Mouse (Mus musculus) myocyte (in vitro differentiated cells): ENCODE measurements at regions not wholly inside any gene's neighbourhood (a gene's known extent, or its start where the extent isn't known, plus 50 kb on each side); places are given as distances from the start of the nearest gene placed in this dataset.
A peak's percentile ranks its signal among the peaks of the same experiment; 100 is the strongest.

Source experiments
- H3K27me3 ChIP-seq: one replicate; pipeline ENCODE4 v1.6.1; 2011; ENCODE audit not compliant: control insufficient read depth, insufficient read depth, insufficient read length
- H3K36me3 ChIP-seq: one replicate; pipeline ENCODE4 v1.6.1; 2011; ENCODE audit not compliant: control insufficient read depth, insufficient read depth
- H3K4me2 ChIP-seq: one replicate; pipeline ENCODE4 v1.6.1; 2011; ENCODE audit warnings: low read depth, control low read depth
- H3K4me3 ChIP-seq: one replicate; pipeline ENCODE4 v1.5.1; 2011; ENCODE audit warnings: mild to moderate bottlenecking, control low read depth, moderate library complexity
- H3K79me2 ChIP-seq: one replicate; pipeline ENCODE4 v1.6.1; 2011; ENCODE audit not compliant: control insufficient read depth, insufficient read depth
- H3ac ChIP-seq: one replicate; pipeline ENCODE4 v1.6.1; 2011; ENCODE audit not compliant: control insufficient read depth, insufficient read length
- CEBPB ChIP-seq: IDR thresholded peaks from 2 replicates; pipeline ENCODE4 v1.6.1; 2011; ENCODE audit warnings: mild to moderate bottlenecking, moderate library complexity; ENCODE audit not compliant: poor library complexity, insufficient read depth, severe bottlenecking
- E2F4 ChIP-seq: IDR thresholded peaks from one replicate; pipeline ENCODE4 v1.6.1; 2011; ENCODE audit warnings: mild to moderate bottlenecking, control low read depth, moderate library complexity; ENCODE audit not compliant: insufficient read depth
- MAX ChIP-seq: IDR thresholded peaks from one replicate; pipeline ENCODE4 v1.6.1; 2011; ENCODE audit warnings: low read depth, mild to moderate bottlenecking, control low read depth
- MYOD1 ChIP-seq, 3 experiments: IDR thresholded peaks; one replicate each; pipeline ENCODE4 v1.6.1; 2011; ENCODE audit warnings: control low read depth in 2 of 3, low read depth in 2 of 3, mild to moderate bottlenecking in 2 of 3, moderate library complexity in 1 of 3; ENCODE audit not compliant: insufficient read length in 2 of 3, control insufficient read depth in 1 of 3
- MYOG ChIP-seq, 3 experiments: IDR thresholded peaks; one replicate each; pipeline ENCODE4 v1.6.1; 2011; ENCODE audit warnings: control low read depth in 2 of 3, low read depth in 2 of 3, mild to moderate bottlenecking in 2 of 3; ENCODE audit not compliant: insufficient read length in 2 of 3, control insufficient read depth in 1 of 3, insufficient read depth in 1 of 3
- POLR2A ChIP-seq: IDR thresholded peaks from one replicate; pipeline ENCODE4 v1.6.1; 2011; ENCODE audit warnings: low read depth, mild to moderate bottlenecking, control low read depth, moderate library complexity; ENCODE audit not compliant: insufficient read length
- POLR2AphosphoS2 ChIP-seq: IDR thresholded peaks from one replicate; pipeline ENCODE4 v1.6.1; 2011; ENCODE audit warnings: low read depth, control low read depth; ENCODE audit not compliant: insufficient read length
- REST ChIP-seq: IDR thresholded peaks from one replicate; pipeline ENCODE4 v1.6.1; 2011; ENCODE audit warnings: mild to moderate bottlenecking, control low read depth, moderate library complexity; ENCODE audit not compliant: insufficient read depth, insufficient read length
- SRF ChIP-seq: IDR thresholded peaks from one replicate; pipeline ENCODE4 v1.6.1; 2011; ENCODE audit warnings: low read depth; ENCODE audit not compliant: control insufficient read depth, insufficient read length
- TCF12 ChIP-seq: IDR thresholded peaks from one replicate; pipeline ENCODE4 v1.6.1; 2011; ENCODE audit warnings: mild to moderate bottlenecking, control low read depth; ENCODE audit not compliant: poor library complexity, insufficient read depth, severe bottlenecking
- TCF3 ChIP-seq: IDR thresholded peaks from one replicate; pipeline ENCODE4 v1.6.1; 2011; ENCODE audit warnings: low read depth, control low read depth; ENCODE audit not compliant: insufficient read length
- USF1 ChIP-seq: IDR thresholded peaks from one replicate; pipeline ENCODE4 v1.6.1; 2011; ENCODE audit warnings: low read depth, mild to moderate bottlenecking, control low read depth, moderate library complexity

- no peaks in the 10 kb centered on the region for H3K36me3 ChIP-seq
- H3K4me2 ChIP-seq = no peak overlapping the region
- no peaks in the 10 kb centered on the region for H3K27me3 ChIP-seq
- no peak overlapping the region for H3K4me3 ChIP-seq
- H3ac ChIP-seq = no peak overlapping the region
- H3K79me2 ChIP-seq = no peaks in the 10 kb centered on the region
- no peak for TF ChIP-seq TCF3
Observed at GRCm38 (mm10) chr5:51069668-51070067, 497.9 kb downstream of the Ppargc1a start.

GRCm38 (mm10) chr5:51045872-51046271 is 521.7 kb downstream of the Ppargc1a start:
- H3K4me2 ChIP-seq = peak overlapping the region; percentile 50
- no peak overlapping the region for H3ac ChIP-seq
- TF ChIP-seq MYOD1 (IDR thresholded peaks at IDR 0.05; ENCODE audit: control insufficient read depth in 1 of 3, insufficient read length in 2 of 3, low read depth in 2 of 3) (no peak), CEBPB (no peak), SRF (no peak), TCF3 (no peak), MAX (no peak), TCF12 (no peak)
- H3K79me2 ChIP-seq = no peaks in the 10 kb centered on the region
- no peak overlapping the region for H3K4me3 ChIP-seq
- H3K36me3 ChIP-seq = no peaks in the 10 kb centered on the region
- H3K27me3 ChIP-seq = no peaks in the 10 kb centered on the region

GRCm38 (mm10) chr5:51041541-51042217 is 525.8 kb downstream of the Ppargc1a start:
- no peak overlapping the region for H3ac ChIP-seq
- no peak overlapping the region for H3K4me3 ChIP-seq
- H3K4me2 ChIP-seq = no peak overlapping the region
- no peaks in the 10 kb centered on the region for H3K27me3 ChIP-seq
- no peaks in the 10 kb centered on the region for H3K79me2 ChIP-seq
- no peaks in the 10 kb centered on the region for H3K36me3 ChIP-seq
- TF ChIP-seq USF1 = peak; percentile 12
- TF ChIP-seq E2F4 = no peak
- TF ChIP-seq REST = no peak
- no peak for TF ChIP-seq TCF3
- TF ChIP-seq SRF = no peak
- no peak for TF ChIP-seq TCF12
- TF ChIP-seq MYOD1 (IDR thresholded peaks at IDR 0.05; ENCODE audit: control insufficient read depth in 1 of 3, insufficient read length in 2 of 3, low read depth in 2 of 3) = peak in 1 of 3 experiments; percentile 38
- TF ChIP-seq POLR2AphosphoS2 = no peak
- TF ChIP-seq MYOG (IDR thresholded peaks at IDR 0.05; ENCODE audit: control insufficient read depth in 1 of 3, insufficient read depth in 1 of 3, insufficient read length in 2 of 3, low read depth in 2 of 3) = no peak
- TF ChIP-seq MAX = no peak

GRCm38 (mm10) chr5:51040926-51041325 is 526.6 kb downstream of the Ppargc1a start:
- no peak overlapping the region for H3K4me3 ChIP-seq
- H3K27me3 ChIP-seq = no peaks in the 10 kb centered on the region
- no peaks in the 10 kb centered on the region for H3K79me2 ChIP-seq
- no peaks in the 10 kb centered on the region for H3K36me3 ChIP-seq
- TF ChIP-seq TCF3 (no peak), POLR2A (no peak), SRF (no peak), CEBPB (no peak), MAX (no peak), TCF12 (no peak), USF1 (no peak), MYOG (IDR thresholded peaks at IDR 0.05; ENCODE audit: control insufficient read depth in 1 of 3, insufficient read depth in 1 of 3, insufficient read length in 2 of 3, low read depth in 2 of 3) (no peak), MYOD1 (IDR thresholded peaks at IDR 0.05; ENCODE audit: control insufficient read depth in 1 of 3, insufficient read length in 2 of 3, low read depth in 2 of 3) (no peak)
- H3K4me2 ChIP-seq = no peak overlapping the region
- no peak overlapping the region for H3ac ChIP-seq

- Histone ChIP-seq H3K4me2 (no peak overlapping the region), H3K79me2 (no peaks in the 10 kb centered on the region), H3K36me3 (no peaks in the 10 kb centered on the region), H3K27me3 (no peaks in the 10 kb centered on the region), H3K4me3 (no peak overlapping the region), H3ac (no peak overlapping the region)
- TF ChIP-seq SRF = no peak
- TF ChIP-seq E2F4 = no peak
- TF ChIP-seq TCF12 = no peak
- TF ChIP-seq USF1 = no peak
- no peak for TF ChIP-seq REST
- TF ChIP-seq MYOD1 (IDR thresholded peaks at IDR 0.05; ENCODE audit: control insufficient read depth in 1 of 3, insufficient read length in 2 of 3, low read depth in 2 of 3) = no peak
- TF ChIP-seq CEBPB = no peak
- no peak for TF ChIP-seq MYOG (IDR thresholded peaks at IDR 0.05; ENCODE audit: control insufficient read depth in 1 of 3, insufficient read depth in 1 of 3, insufficient read length in 2 of 3, low read depth in 2 of 3)
- TF ChIP-seq POLR2A = no peak
- no peak for TF ChIP-seq TCF3
- no peak for TF ChIP-seq POLR2AphosphoS2
- no peak for TF ChIP-seq MAX
Observed at GRCm38 (mm10) chr5:51040463-51040862, 527.1 kb downstream of the Ppargc1a start.
